Mouse (Mus musculus) heart, postnatal 0 days (tissue): Measurements from ENCODE around the gene Cntnap5a.

Experiments
- CTCF ChIP-seq: IDR thresholded peaks from 2 replicates; pipeline ENCODE4 v1.5.1; 2016; ENCODE audit warnings: antibody characterized with exemption, control low read depth, low read depth
- EP300 ChIP-seq: IDR thresholded peaks from 2 replicates; pipeline ENCODE4 v1.6.1; 2016; ENCODE audit warnings: antibody characterized with exemption, low read depth

GRCm38 (mm10) chr1:115842591-115842990 is 158.0 kb downstream of the Cntnap5a start:
- no peak for TF ChIP-seq CTCF
- TF ChIP-seq EP300, result no peak
